Mouse (Mus musculus) testis, postnatal 10 days (tissue): ENCODE measurements around the gene Prpf38a.
A peak's percentile ranks its signal among the peaks of the same experiment; 100 is the strongest.

Experiments used
- DNase-seq: peaks from one replicate; pipeline ENCODE4 v3.0.0; 2021; ENCODE audit warnings: low spot score

Gene Prpf38a

DNA sequence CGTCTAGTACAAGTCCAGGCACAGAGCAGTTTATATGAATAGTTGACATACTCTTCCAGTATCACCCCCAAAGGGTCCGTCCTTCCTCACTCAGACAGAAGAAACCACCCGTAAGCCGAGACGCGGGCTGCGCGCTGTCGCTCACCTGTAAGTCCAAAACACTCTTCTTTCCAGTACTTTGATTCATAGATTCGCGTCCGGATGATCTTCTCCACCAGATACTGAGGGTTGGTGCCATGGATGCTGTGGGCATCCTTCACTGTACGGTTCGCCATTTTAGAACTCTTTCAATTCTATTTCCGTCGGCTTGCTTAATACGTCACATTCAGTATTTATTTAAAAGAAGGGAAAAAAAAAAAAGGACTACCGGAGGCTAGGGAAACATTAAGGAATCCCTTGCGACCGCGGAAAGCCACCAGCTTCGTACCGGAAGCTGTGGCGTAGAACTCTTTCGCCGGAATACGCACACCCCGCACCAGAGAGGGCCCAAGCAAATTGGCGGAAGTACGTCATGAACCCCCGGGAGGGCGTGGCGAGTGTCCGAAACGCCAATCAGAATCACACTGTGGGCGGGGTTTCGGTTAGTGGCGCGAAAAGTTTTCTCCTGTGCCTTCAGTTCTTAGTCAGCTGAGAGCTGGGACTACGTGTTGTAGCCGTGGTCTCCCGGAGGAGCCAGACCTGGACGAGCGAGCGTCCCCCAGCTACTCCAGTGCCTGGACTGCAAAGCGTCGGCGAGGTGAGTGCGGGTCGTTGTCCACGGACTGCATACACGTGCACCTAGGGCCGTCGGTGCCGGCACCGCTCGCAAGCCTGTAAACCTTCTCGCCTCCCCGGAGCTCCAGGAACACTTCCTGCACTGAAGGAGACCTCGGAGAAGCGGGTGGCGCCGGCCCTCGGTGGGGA lies at the start of gene Prpf38a, which contains the start of gene Orc1:
TSS of gene Prpf38a (minus strand) at position 497 of the 903 bp plus-strand sequence.
TSS of gene Orc1 (plus strand) at position 584 of the 903 bp plus-strand sequence.
- peak; percentile 99 for DNase-seq

DNA sequence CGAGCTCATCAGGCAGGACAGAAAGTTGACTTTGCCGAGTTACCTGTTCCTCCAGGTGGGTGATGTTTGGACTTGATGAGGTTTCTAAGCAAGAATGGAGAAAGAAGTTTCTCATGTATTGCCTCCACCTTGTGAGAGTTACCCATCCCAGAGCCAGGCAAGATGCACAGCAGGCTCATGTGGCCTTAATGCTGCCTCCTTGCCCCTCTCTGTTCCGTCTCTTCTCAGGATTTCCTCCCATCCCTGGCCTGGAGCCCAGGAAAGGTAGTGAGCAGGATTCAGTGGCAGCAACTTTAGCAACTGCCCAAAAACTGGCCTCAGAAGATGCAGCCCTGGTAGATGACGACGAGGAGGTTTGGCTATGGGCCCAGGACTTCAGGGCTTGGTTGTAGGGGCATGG lies 47.9 kb upstream of the Prpf38a start:
- no peak for DNase-seq

DNA sequence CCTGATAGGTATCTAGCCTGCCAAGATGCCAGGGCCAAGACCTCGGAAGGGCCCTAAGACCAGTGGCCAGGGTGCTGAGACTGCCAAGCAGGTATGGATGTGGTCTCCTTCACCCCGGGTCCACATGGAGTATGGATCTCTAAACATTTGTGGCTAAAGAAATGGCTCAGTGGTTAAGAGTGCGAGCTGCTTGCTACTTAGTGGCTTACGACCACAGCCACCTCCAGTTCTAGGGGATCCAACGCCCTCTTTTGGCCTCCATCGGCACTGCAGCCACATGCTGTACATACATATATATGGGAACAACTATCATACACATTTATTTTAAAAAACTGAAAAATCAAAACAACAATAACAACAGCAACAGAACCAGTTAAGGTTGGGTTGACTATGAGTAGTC lies 42.4 kb upstream of the Prpf38a start:
- DNase-seq: no peak

DNA sequence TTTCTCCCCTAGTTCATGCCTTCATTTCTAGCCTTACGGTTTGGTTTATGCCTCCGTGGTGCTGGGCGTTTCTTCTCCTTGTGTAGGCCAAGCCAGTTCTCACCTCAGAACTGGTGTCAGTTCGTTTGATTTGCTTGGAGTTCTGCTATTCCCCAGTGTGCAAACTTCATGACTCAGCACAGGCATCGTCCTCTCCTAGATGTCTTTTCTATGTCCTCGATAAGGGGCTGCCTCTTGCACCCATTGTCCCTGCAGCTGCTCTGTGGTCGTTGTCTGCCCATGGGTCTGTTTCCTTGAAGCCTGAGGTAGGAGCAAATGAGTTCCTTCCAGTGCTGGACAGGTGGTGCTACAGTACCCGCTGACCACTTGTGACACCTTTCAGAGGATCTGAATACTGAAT lies 41.4 kb upstream of the Prpf38a start:
- DNase-seq: no peak

DNA sequence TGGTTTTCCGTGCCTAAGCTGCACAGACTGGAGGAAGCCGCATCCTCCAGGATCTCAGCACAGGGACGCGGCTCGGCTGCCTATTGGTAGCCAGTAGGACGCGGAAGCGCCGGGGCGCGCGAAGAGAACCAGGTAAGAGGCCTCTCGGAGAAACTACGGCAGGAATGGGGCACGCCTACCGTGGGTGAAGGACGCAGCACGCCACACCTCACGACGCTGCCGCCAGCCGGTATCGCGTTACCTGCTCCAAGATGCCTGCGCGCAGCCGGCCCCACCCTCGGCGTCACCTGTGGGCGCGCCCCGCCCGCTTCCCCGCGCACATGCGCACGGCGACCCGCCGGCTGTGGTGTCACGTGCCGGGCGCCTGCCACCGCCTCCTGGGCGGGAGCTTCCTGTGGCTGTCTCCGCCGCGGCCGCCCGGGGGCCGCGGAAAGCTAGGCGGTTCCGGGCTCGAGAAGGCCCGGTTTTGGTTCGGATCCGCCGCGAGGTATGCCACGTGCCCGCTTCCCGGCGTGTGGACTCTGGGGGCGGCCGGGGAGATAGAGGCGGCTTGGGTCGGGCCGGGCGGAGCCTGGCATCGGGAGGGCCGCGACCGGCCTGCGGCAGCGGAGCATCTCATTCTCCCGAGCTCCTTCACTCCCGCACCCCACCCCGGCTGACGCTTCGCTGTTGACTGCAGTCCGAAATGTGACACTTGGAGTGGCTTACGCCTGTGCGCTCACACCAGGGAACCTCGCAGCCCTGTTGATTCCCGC lies 40.6 kb upstream of the Prpf38a start, which contains the start of gene Cc2d1b:
TSS of gene Cc2d1b (plus strand) at position 354 of the 755 bp plus-strand sequence.
- peak; percentile 91 for DNase-seq

DNA sequence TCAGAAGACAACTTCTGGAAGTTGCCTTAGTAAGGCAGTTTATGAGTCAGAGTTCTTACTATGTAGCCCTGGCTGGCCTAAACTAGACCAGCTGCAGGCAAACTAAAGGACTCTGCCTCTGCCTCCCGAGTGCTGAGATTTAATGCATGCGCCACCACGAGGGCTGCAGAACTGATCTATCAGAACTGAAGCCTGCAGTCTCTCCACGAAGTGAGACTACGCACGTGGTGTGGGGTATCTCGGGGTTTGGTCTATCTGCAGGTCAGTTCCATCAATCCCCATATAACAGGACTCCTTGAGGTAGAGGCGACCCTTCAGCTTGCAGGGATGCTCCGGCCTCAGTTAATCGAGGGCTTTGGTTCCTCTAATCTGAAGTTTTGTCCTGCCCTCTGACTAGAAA lies 40.0 kb upstream of the Prpf38a start:
- DNase-seq: no peak

DNA sequence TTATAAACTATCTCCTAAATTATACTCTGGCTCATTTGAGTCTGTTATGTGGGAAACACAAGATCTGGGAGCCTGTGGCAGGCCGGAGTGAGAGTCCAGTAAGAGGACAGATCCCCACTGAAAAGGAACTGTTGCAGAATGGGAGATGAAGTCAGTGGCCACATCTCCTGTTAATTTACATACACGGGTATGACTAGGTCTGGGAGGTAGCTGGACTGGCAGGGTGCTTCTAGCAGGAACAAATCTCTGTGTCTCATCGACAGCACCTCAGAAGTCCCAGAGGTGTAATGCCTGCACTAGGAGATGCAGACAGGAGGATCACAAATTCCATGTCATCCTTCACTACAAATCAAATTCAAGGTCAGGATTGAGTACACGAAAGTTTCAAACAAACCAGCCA lies 39.5 kb upstream of the Prpf38a start:
- DNase-seq: no peak

DNA sequence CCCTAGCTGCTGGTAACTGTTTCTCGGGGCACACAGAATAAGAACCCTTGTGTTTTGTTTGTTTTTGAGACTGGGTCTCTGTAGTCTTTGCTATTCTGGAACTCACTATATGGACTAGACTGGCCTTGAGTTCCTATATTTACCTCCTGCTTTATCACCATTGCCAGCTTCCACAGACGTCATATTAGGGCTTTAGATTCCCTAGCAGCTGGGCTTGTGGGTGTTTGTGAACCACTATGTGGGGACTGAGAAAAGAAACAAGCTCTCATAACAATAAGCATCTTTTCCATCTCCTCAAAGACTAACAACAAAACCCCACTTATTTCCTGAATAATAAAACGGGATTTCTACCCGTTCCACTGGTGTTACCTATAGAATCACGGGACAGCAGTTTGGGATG lies 31.8 kb upstream of the Prpf38a start:
- no peak for DNase-seq

DNA sequence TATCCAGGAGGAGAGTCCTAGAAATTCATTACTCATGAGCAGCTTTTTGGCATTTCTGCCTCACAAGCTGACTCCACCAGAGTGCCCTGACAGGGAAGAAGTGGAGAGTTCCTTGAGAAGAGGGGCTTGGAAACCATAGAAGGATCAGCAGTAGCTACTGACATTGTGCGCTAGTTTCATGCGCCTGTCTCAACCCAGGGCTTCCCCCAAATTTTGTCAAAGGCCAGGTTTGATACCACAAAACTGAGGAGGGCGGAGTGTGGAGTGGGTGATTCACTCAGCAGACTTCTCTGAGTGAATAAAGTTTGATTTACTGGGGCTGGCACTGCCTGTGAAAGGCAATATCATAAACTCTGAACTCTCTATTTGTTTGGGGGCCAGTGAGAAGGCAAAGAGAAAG lies 29.5 kb upstream of the Prpf38a start:
- DNase-seq: no peak

DNA sequence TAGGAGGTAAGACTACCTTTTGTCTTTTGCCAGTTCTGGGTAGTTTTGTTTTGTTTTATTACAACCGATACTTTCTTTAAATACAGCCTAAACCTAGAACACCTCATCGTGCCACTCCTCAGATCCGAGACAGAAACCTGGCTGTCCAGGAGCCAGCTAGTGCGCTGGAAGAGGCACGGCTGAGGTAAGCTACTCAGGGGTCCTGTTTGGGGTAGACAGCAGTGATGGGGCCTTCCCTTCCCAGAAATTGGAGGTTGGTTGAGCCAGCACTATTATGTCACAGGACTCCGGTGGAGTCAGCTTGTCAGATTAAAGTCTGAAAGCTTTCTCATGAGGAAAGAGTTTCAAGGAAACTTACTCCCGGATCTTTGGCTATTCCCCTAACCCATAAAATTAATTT lies 22.7 kb upstream of the Prpf38a start:
- DNase-seq: no peak

DNA sequence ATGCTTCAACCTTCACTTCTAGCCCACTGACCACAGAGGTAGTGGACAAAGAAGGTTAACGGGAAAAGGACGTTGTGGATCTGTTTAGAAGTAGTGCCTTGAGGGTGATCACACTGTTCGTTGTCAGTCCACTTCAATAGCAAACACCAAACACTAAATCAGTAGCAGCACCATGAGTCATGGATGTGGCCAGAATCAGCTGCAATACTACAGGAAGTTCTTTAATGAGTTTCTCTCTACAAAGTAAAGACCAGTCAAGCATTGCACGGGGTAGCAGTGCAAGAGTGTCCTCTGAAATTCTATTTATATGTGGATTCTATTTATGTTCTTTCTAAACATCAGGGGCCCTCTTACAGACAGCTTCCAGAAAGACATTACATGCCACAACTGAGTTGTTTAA lies 19.2 kb upstream of the Prpf38a start:
- no peak for DNase-seq

DNA sequence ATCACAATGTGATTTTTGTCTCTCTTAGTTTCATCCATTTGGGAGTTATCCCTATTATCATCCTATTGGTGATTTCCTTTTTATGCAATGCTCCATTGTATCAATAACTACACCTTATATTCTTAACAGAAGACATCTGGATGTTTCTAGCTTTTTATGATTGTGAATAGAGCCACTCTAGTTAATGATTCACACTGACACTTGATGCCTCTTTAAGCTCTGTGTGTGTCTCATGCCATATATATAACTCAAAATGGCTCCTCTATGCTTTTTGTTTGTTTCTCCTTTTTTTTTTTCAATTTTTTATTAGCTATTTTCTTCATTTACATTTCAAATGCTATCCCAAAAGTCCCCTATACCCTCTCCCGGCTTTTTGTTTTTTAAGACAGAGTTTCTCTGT lies 16.6 kb upstream of the Prpf38a start:
- DNase-seq: no peak

DNA sequence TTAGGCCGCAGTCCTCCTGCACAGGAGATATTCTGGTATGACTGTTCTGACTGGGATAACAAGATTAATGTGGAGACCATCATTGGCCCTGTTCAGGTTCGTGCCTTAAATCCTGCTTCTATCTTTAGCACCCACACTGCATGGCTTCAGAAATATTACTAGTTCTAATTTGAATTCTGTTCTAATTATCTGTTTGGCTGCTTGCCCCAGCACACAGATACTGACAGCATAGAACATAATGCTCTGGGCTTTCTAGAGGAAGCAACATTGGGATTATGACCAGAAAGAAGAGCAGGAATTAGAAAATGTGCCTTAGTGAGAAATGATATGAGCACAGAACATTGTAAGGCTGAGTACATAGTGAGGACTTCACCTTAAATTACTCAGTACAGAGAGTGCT lies 14.2 kb upstream of the Prpf38a start:
- no peak for DNase-seq

DNA sequence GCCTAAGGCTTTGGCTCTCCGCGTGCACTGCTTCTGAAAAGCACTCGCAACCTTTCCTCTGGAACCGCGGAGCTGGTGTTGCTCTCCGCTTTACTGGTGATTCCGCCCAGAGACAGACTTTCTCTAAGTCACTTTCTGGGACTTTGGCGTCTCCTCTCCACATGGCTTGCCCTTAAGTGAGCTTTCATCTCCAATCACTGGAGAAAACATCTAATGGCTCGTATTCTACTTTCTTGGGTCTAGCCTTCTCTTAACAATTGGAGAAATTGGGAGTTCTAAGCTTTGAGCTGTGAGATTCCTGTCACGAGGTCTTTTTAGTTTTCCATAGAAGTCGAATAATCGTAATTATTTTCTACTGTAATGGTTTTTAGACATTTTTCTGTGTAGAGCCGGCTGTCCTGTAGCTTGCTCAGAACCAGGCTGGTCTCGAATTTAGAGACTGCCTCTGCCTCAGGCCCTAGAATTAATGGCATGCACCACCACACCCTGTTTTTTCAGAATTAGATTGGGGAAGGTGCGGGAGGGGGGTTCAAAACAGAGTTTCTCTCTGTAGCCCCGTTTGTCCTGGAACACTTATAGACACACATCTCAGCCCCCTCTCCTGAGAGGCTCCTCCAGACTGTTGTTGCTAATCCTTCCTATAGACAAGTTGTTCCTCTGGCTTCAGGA lies 741 bp upstream of the Prpf38a start:
- DNase-seq: no peak

DNA sequence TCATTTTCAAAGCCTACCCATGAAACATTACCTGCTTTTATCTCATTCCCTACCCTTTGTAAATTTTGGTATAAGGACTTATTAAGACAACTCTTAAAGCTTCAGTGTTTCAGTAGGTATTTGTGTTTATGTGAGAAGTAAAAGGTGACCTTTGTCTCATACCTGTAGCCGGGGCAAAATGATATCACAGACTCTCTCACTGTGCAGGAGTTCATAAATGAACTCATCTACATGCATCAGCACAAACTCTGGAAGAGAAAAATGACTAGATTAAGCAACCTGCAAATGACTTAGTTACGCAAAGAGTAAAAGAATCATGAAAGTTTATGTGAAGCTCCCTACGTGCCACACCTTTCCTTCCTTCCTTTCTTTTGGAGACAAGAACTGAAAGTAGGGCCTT lies 6.5 kb downstream of the Prpf38a start:
- no peak for DNase-seq

DNA sequence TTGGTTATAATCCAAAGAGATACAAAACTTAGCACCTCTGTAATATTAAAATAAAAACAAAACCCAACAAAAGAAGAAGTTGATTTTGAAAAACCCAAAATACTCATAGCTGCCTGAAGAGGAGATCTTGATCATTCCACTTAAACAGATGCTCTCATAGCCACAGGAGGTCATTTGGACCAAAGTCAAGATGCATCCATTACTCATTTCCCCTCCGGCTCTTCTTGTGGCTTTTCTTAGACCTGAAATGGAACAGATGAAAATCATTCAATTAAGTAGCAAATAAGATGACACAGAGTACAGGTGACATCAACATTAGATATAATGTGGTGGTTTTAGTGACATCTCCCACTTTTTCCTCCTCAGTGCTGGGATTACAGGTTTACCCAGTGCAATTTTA lies 14.1 kb downstream of the Prpf38a start:
- DNase-seq: no peak

DNA sequence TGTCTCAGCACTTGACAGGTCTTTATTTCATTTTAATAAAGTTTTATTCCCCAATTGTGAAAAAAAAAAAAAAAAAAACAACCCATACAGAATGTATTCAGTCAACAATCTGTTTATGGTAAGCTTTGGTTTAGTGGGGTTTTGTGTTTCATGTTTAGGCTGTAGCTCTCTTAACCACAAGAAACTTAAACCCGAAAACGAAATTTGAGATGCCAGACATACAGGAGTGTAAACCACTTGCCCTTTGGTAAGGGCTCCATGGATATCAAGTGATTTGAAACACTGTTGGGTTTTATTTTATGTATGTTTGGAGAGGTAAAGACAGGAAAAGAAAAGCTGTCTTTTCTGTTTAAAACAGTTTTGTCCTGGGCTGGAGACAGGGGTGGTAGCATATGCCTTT lies 39.4 kb downstream of the Prpf38a start:
- no peak for DNase-seq
